Mouse (Mus musculus): ENCODE measurements around the gene Kif3a. TPM values are rescaled to one million over a fixed set of nuclear protein-coding genes. Genes with fewer than 3 reads are reported as not detected.
"Not testable (repeated sequence)": the region's sequence is repeated elsewhere in the genome, so short reads cannot be mapped to it uniquely, and the experiment has no call there.

The Kif3a gene
- polyA plus RNA-seq, 1 experiment from 2014 or later, result 285 TPM

DNA sequence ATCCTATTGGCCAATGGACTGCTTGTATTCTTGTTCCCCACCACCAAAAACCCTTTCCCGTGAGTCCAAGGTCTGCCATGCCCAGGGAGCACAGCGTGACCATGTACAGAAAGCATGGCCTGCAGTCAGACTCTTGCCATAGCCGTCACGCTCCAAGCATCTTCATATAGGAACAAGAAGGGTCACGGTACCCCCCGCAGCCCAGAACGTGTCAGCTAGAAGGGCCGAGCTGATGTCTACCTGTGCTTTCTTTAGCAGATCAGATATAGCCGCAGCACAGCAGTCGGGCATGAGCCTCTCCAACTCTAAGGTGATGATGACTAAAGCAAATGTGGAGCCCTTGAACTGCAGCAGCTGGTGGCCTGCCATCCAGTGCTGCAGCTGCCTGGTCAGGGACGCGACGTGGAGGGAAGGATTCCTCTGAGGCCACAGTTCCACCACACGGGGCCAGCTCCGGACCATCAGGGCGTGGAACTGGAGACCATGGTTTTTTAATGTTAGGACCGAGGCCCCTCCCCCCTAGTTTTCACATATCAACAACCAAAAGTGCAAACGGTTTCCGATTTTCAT lies 19.1 kb upstream of the Kif3a start:
- Histone ChIP-seq H3K27me3 (no peaks in the 10 kb centered on the region), H3K9me3 (peaks cover 3% of the 10 kb centered on the region; the same call in 1 of the 2 replicates), H3K36me3 (no peaks in the 10 kb centered on the region; the same call in 1 of the 2 replicates), H3K4me2 (no peak overlapping the region), H3K4me1 (replicated peaks) (peaks cover 3% of the 10 kb centered on the region; the same call in 1 of the 2 replicates), H3K27ac (no peak overlapping the region), H3K9ac (no peak overlapping the region), H3K4me3 (no peak overlapping the region)
- 91% methylated on average over 19 of the region's 19 CpGs for WGBS
- no peak for ATAC-seq (ENCODE audit: low FRiP score)

DNA sequence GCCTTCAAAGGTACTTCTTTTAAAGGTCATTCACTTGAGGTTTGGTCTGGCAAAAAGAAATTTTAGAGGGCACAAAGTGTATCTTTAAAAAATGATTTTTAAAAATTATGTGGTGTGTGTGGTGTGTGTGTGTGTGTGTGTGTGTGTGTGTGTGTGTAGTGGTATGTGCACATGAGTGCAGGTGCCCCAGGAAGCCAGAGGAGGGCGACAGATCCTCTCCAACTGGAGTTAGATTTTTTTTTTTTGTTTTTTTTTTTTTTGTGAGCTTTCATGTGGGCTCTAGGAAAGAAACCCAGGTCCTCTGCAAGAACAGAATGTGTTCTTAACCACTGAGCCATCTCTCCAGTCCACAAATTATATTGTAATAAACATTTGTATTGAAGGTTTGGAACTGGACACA lies 16.5 kb upstream of the Kif3a start:
- H3K36me3 ChIP-seq, result no peaks in the 10 kb centered on the region
- H3K4me3 ChIP-seq, result no peak overlapping the region
- H3K9ac ChIP-seq, result no peak overlapping the region
- no peak for ATAC-seq (ENCODE audit: low FRiP score)
- peaks cover 3% of the 10 kb centered on the region; the same call in 1 of the 2 replicates for H3K4me1 ChIP-seq (replicated peaks)
- H3K27me3 ChIP-seq, result no peaks in the 10 kb centered on the region
- H3K4me2 ChIP-seq, result no peak overlapping the region
- WGBS, result 78% methylated on average over 1 of the region's 1 CpGs
- H3K9me3 ChIP-seq, result peaks cover 4% of the 10 kb centered on the region; the same call in 1 of the 2 replicates
- no peak overlapping the region for H3K27ac ChIP-seq

DNA sequence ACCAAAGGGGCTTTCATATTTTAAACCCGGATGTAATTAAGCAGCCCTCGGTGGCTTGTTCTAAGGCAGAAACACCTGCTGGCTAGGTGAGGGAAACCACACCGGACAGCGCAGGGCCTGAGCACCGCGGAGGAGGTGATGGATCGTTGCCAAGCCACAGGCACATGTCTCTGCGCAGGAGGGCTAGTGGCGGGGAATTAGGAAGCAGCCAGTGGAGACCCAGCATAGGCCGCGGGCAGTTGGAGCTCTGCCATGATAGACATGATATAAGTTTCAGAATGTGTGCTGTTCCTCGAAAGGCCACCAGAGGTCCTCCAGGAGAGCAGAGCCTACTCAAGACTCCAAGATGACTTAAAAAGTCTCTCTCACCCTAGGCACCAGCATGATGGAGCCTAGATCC lies 15.4 kb upstream of the Kif3a start:
- Histone ChIP-seq H3K4me1 (replicated peaks) (no peaks in the 10 kb centered on the region), H3K9me3 (peaks cover 4% of the 10 kb centered on the region; the same call in 1 of the 2 replicates), H3K4me2 (no peak overlapping the region), H3K27me3 (no peaks in the 10 kb centered on the region), H3K9ac (no peak overlapping the region), H3K4me3 (no peak overlapping the region), H3K36me3 (no peaks in the 10 kb centered on the region), H3K27ac (no peak overlapping the region)
- WGBS, result 74% methylated on average over 12 of the region's 12 CpGs
- ATAC-seq (ENCODE audit: low FRiP score), result no peak

DNA sequence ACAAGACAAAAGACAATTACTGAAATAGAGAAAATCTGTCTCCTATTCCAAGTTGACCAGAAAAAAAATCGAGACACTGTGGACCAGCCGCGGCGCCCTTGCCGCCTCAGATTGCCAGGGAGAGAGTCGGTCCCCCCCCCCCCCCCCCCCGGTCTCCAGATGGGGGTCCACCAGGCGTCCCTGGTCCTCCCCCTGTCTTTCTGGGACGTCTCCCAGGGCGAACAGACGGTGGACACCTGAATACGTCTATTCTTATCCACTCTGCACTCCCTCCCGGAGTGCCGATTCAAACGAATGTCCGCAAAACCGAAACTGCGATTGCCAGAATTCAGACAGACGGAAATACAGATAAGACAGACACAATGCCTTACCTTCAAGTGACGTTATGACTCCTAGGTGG lies 10.7 kb upstream of the Kif3a start:
- not testable (repeated sequence) for H3K4me2 ChIP-seq; H3K4me1 ChIP-seq (replicated peaks); H3K9ac ChIP-seq; H3K36me3 ChIP-seq; H3K9me3 ChIP-seq; H3K27ac ChIP-seq; H3K4me3 ChIP-seq; H3K27me3 ChIP-seq; ATAC-seq (ENCODE audit: low FRiP score)
- WGBS, result 96% methylated on average over 6 of the region's 20 CpGs

DNA sequence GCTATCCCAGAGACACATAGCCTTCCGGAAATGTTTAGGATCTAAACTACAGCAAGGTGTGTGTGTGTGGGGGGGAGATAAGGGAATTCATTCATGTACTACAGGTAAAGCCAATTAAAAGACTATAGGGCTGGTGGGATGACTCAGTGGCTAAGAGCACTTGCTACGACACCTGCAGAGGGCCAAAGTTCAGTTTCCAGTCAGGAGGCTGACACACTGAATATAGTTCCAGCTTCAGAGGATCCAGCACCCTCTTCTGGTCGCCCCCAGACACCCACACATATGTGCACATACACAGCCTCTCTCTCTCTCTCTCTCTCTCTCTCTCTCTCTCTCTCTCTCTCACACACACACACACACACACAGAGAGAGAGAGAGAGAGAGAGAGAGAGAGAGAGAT lies 9.2 kb upstream of the Kif3a start:
- WGBS, result 85% methylated on average over 2 of the region's 3 CpGs
- not testable (repeated sequence) for H3K27me3 ChIP-seq

DNA sequence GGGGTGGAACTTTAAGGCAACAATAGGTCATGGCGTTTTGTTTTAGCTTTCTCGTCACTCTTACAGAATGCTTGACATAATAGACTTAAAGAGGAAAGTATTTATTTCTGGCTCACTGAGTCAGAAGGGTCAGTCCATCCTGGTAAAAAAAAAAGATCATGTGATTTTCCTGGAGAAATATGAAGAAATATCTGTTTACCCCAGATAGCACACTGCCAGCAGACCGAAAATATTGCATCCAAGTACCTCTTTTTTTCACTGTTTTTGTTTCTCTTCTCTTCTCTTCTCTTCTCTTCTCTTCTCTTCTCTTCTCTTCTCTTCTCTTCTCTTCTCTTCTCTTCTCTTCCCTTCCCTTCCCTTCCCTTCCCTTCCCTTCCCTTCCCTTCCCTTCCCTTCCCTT lies 7.2 kb upstream of the Kif3a start:
- not testable (repeated sequence) for ATAC-seq (ENCODE audit: low FRiP score); H3K9ac ChIP-seq; H3K4me2 ChIP-seq; H3K36me3 ChIP-seq; H3K9me3 ChIP-seq; H3K27ac ChIP-seq; H3K27me3 ChIP-seq; H3K4me3 ChIP-seq; H3K4me1 ChIP-seq (replicated peaks)
- WGBS, result 86% methylated on average over 1 of the region's 3 CpGs

More for the DNA sequence above, 9.2 kb upstream of the Kif3a start:
- H3K27ac ChIP-seq; H3K36me3 ChIP-seq; H3K4me1 ChIP-seq (replicated peaks); H3K4me3 ChIP-seq; ATAC-seq (ENCODE audit: low FRiP score); H3K9me3 ChIP-seq; H3K9ac ChIP-seq; H3K4me2 ChIP-seq: not testable (repeated sequence)

DNA sequence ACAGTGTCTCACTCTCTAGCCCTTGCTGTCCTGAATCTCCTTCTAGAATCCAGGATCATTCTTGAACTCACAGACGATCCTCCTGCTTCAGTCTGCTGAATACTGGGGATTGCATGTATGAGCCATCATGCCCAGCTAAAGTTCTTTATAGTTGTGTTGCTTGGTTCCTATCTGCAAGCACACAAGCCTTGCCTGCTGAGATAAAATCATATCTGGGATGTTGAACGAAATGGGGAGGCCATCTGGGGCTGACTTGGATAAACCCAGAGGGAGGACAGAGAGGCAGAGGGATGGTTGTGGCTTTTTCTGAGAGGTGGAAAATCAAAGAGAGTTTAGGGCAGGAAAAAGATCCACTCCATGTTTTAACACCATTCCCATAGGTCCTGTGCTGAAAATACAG lies 5.2 kb upstream of the Kif3a start:
- no peak overlapping the region for H3K4me3 ChIP-seq
- H3K4me2 ChIP-seq, result no peak overlapping the region
- H3K27me3 ChIP-seq, result no peaks in the 10 kb centered on the region
- 88% methylated on average over 2 of the region's 2 CpGs for WGBS
- H3K9me3 ChIP-seq, result no peaks in the 10 kb centered on the region
- H3K9ac ChIP-seq, result no peak overlapping the region
- no peak for ATAC-seq (ENCODE audit: low FRiP score)
- no peak overlapping the region for H3K27ac ChIP-seq
- peaks cover 8% of the 10 kb centered on the region for H3K4me1 ChIP-seq (replicated peaks)
- no peaks in the 10 kb centered on the region for H3K36me3 ChIP-seq

DNA sequence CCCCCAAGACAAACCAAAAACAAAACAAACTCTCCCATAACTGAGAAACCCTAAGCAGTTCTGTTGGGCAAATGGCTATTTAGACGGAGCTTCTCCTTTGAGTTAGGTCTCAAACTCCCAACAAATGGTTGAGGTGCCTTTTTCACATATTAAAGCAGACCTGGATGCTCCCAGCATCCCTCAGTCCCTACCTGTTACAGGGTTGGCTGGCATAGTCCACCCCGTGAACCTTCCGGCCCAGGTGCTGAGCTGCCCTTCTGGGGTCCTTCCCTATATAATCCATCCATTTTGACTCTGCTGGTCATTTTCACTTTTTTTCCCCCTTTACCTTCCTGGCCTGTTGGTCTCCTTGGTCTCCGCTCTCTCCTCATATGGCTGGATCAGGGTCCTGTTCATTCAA lies 533 bp upstream of the Kif3a start:
- ATAC-seq (ENCODE audit: low FRiP score), result peak; percentile 34; the same call in 1 of the 2 replicates
- peak overlapping the region; percentile 92 for H3K9ac ChIP-seq
- peak overlapping the region; percentile 87 for H3K4me3 ChIP-seq
- H3K27ac ChIP-seq, result peak overlapping the region; percentile 40
- 91% methylated on average over 4 of the region's 4 CpGs for WGBS
- H3K9me3 ChIP-seq, result no peaks in the 10 kb centered on the region
- H3K4me1 ChIP-seq (replicated peaks), result peaks cover 31% of the 10 kb centered on the region
- peak overlapping the region; percentile 68 for H3K4me2 ChIP-seq
- peaks cover 14% of the 10 kb centered on the region for H3K36me3 ChIP-seq
- no peaks in the 10 kb centered on the region for H3K27me3 ChIP-seq

DNA sequence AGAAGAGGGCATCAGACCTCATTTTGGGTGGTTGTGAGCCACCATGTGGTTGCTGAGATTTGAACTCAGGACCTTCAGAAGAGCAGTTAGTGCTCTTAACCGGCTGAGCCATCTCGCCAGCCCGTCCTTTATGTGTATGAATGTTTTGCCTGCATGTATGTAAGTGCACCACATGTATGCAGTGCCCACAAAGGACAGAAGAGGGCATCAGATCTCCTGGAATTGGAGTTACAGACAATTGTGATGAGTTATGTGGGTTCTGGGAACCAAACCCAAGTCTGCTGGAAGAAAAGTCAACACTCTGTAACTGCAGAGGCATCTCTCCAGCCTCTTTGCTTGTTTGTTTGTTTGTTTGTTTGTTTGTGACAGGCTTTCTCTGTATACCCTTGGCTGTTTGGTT lies 13.4 kb downstream of the Kif3a start:
- Histone ChIP-seq H3K9ac (no peak overlapping the region), H3K27ac (no peak overlapping the region), H3K27me3 (no peaks in the 10 kb centered on the region), H3K4me3 (no peak overlapping the region), H3K4me1 (replicated peaks) (no peaks in the 10 kb centered on the region), H3K36me3 (peaks cover 78% of the 10 kb centered on the region), H3K4me2 (no peak overlapping the region), H3K9me3 (no peaks in the 10 kb centered on the region)
- no peak for ATAC-seq (ENCODE audit: low FRiP score)
- 99% methylated on average over 3 of the region's 3 CpGs for WGBS

DNA sequence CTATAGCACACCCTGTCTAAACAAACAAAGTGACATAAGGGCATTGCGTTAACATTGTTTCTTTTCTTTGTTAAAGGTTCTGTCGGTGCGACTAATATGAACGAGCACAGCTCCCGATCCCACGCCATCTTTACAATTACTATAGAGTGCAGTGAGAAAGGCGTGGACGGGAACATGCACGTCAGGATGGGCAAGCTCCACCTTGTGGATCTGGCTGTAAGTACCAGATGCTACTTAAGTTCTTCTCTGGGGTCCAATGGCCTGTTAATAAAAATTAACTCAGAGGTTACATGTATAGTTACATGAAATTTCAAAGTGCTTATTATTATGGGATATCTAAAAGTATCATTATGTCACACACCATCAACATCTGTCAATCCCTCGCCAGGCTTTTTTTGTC lies 16.0 kb downstream of the Kif3a start:
- Histone ChIP-seq H3K27me3 (no peaks in the 10 kb centered on the region), H3K27ac (no peak overlapping the region), H3K9me3 (no peaks in the 10 kb centered on the region), H3K36me3 (peaks cover 83% of the 10 kb centered on the region), H3K4me1 (replicated peaks) (no peaks in the 10 kb centered on the region), H3K9ac (no peak overlapping the region), H3K4me2 (no peak overlapping the region), H3K4me3 (no peak overlapping the region)
- WGBS, result 67% methylated on average over 10 of the region's 10 CpGs
- no peak for ATAC-seq (ENCODE audit: low FRiP score)

DNA sequence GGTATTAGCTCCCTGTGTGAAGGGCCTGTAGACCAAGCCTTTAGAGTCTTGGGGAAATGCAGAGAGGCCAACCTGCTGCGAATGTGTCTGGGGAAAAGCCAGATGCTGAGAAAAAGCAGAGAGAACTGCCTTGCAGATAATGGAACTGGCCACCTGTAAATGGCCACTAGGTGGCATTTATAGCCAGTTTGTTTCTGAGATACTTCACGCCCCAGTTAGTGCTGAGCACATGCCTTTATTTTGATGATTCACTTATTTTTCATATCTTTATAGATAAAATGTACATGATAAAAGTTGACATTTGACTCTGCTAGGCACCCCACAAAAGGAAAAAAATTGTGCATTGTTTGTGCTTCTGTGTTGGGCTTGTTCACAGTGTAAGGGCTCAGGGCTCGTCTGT lies 17.7 kb downstream of the Kif3a start:
- Histone ChIP-seq H3K36me3 (peaks cover 86% of the 10 kb centered on the region), H3K9me3 (no peaks in the 10 kb centered on the region), H3K4me1 (replicated peaks) (no peaks in the 10 kb centered on the region), H3K4me3 (no peak overlapping the region), H3K27me3 (no peaks in the 10 kb centered on the region), H3K27ac (no peak overlapping the region), H3K9ac (no peak overlapping the region), H3K4me2 (no peak overlapping the region)
- WGBS, result 71% methylated on average over 3 of the region's 3 CpGs
- no peak for ATAC-seq (ENCODE audit: low FRiP score)

DNA sequence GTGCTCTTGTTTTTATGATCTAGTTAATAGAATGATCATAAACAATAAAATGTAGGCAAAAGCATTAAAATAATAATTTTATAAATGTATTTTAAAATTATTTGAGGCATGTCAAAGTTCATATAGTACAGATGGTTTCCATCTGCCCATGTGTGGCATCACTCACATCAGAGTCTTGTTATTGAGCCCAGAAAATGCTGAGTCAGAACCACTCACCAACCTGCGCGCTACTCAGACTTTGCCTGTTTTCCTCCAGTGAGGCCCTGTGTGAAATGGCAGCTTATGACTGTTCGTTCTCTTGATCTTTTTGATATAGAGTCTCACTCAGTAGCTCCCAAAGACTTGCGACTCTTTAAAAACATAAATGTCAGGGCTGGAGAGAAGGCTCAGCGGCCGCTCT lies 18.3 kb downstream of the Kif3a start:
- H3K36me3 ChIP-seq, result peaks cover 84% of the 10 kb centered on the region
- no peak overlapping the region for H3K9ac ChIP-seq
- H3K27me3 ChIP-seq, result no peaks in the 10 kb centered on the region
- ATAC-seq (ENCODE audit: low FRiP score), result no peak
- WGBS, result 98% methylated on average over 6 of the region's 6 CpGs
- H3K9me3 ChIP-seq, result no peaks in the 10 kb centered on the region
- no peak overlapping the region for H3K4me3 ChIP-seq
- no peak overlapping the region for H3K27ac ChIP-seq
- H3K4me1 ChIP-seq (replicated peaks), result no peaks in the 10 kb centered on the region
- H3K4me2 ChIP-seq, result no peak overlapping the region

DNA sequence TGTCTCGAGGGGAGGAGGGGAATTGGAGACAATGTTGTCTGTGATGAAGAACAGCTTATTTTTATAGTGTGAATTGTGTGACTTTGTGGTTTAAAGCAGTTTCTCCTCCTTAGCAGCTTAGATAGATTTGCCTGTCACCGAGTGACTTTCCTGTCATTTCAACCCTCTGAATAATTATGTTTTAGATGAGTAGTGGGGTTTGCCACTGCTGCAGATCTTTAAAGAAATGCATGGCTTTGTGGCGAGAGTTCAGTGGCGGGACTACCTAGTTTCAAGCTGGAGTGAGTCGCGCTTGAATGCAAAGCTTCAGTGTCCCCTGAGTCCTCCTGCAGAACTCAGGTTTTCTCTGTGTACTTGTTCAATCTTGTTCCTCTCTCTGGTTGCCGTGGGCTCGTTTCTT lies 21.1 kb downstream of the Kif3a start:
- Histone ChIP-seq H3K4me2 (no peak overlapping the region), H3K36me3 (peaks cover 92% of the 10 kb centered on the region), H3K27ac (no peak overlapping the region), H3K4me1 (replicated peaks) (no peaks in the 10 kb centered on the region), H3K9me3 (no peaks in the 10 kb centered on the region), H3K9ac (no peak overlapping the region), H3K27me3 (no peaks in the 10 kb centered on the region), H3K4me3 (no peak overlapping the region)
- 85% methylated on average over 8 of the region's 8 CpGs for WGBS
- no peak for ATAC-seq (ENCODE audit: low FRiP score)
